Mouse (Mus musculus) forebrain, embryonic 14.5 days (tissue): ENCODE results near the gene Areg. TPM values are rescaled to one million over a fixed set of nuclear protein-coding genes. Genes with fewer than 3 reads are reported as not detected.
A peak's percentile ranks its signal among the peaks of the same experiment; 100 is the strongest.

Experiments used
- ATAC-seq: fragments of 200-750 bp; cut with Nextera tagmentation; 2 replicates; pipeline ENCODE4 v1.8.0; 2017; ENCODE audit warnings: mild to moderate bottlenecking, moderate library complexity
- DNase-seq: peaks from one replicate; pipeline ENCODE4 v3.0.0-alpha.2; 2015; ENCODE audit warnings: low spot score
- H3K27ac ChIP-seq: fragments of 300-500 bp; sonication (generic); 2 replicates; pipeline ENCODE4 v1.5.1; 2014; ENCODE audit warnings: low read depth, mild to moderate bottlenecking, control low read depth, low read length, moderate library complexity
- H3K27me3 ChIP-seq: fragments of 300-500 bp; sonication (generic); replicated peaks from 2 replicates; pipeline ENCODE4 v1.6.1; 2014; ENCODE audit warnings: low read length, control low read depth, mixed read lengths; ENCODE audit not compliant: control insufficient read depth, insufficient read depth
- H3K36me3 ChIP-seq: fragments of 300-500 bp; sonication (generic); 2 replicates; pipeline ENCODE4 v1.6.1; 2014; ENCODE audit warnings: low read length, control low read depth; ENCODE audit not compliant: control insufficient read depth, insufficient read depth
- H3K4me1 ChIP-seq: fragments of 300-500 bp; sonication (generic); 2 replicates; pipeline ENCODE4 v1.6.1; 2014; ENCODE audit warnings: antibody characterized with exemption, low read length, control low read depth; ENCODE audit not compliant: control insufficient read depth, insufficient read depth
- H3K4me2 ChIP-seq: fragments of 300-500 bp; sonication (generic); 2 replicates; pipeline ENCODE4 v1.6.1; 2014; ENCODE audit warnings: mild to moderate bottlenecking, control low read depth, low read length
- H3K4me3 ChIP-seq: fragments of 300-500 bp; sonication (generic); 2 replicates; pipeline ENCODE4 v1.5.1; 2014; ENCODE audit warnings: low read depth, low read length, control low read depth
- H3K9ac ChIP-seq: fragments of 300-500 bp; sonication (generic); 2 replicates; pipeline ENCODE4 v1.6.1; 2014; ENCODE audit warnings: mild to moderate bottlenecking, low read length, control low read depth, moderate library complexity
- H3K9me3 ChIP-seq: fragments of 300-500 bp; sonication (generic); replicated peaks from 2 replicates; pipeline ENCODE4 v1.6.1; 2016; ENCODE audit warnings: low read length, control low read depth, mixed read lengths; ENCODE audit not compliant: control insufficient read depth
- WGBS: fragments of 180-500 bp; shearing (Covaris S2); extraction: QIAGEN DNeasy Blood & Tissue Kit; methylation state at CpG from one replicate; pipeline ENCODE4 v1.1.7; 2014; 5-methylcytosine and 5-hydroxymethylcytosine counted together
- polyA plus RNA-seq: library from polyadenylated mRNA; unstranded; fragments of >200 nt; fragmentation: Nextera tagmentation; extraction: Ambion mirVana; gene quantifications from 2 replicates; pipeline ENCODE4 v1.2.1, GENCODE M21; 2014

The Areg gene
- polyA plus RNA-seq, 1 experiment from 2014 or later, result not detected

GRCm38 (mm10) chr5:91114574-91114973, 24.8 kb upstream of the Areg start:
- H3K4me2 ChIP-seq, result no peak overlapping the region
- ATAC-seq, result no peak
- 90% methylated on average over 1 of the region's 1 CpGs for WGBS
- DNase-seq, result no peak
- H3K4me3 ChIP-seq, result no peak overlapping the region
- no peaks in the 10 kb centered on the region for H3K9me3 ChIP-seq
- no peaks in the 10 kb centered on the region for H3K27me3 ChIP-seq
- no peak overlapping the region for H3K9ac ChIP-seq
- no peaks in the 10 kb centered on the region for H3K4me1 ChIP-seq
- H3K27ac ChIP-seq, result no peak overlapping the region
- H3K36me3 ChIP-seq, result no peaks in the 10 kb centered on the region

DNA sequence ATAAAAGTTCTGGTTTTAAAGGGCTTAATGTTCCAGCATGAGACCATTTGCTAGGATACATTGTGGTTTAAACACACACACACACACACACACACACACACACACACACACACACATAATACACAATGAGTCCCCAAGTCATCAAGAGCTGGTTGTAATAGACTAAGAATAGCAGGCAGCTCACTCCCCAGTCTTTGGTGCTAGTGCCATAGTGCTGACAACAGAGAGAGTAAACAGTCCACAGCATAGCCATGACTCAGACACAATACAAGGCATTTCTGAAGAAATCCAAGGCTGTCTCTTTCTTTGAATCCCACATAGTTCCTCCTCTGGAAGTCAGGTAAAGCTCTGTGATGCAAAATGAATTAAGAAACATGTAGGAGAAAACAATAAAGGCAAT, 20.8 kb upstream of the Areg start:
- Histone ChIP-seq H3K9ac (no peak overlapping the region), H3K36me3 (no peaks in the 10 kb centered on the region), H3K27me3 (no peaks in the 10 kb centered on the region), H3K9me3 (no peaks in the 10 kb centered on the region), H3K4me1 (no peaks in the 10 kb centered on the region), H3K4me2 (no peak overlapping the region), H3K4me3 (no peak overlapping the region), H3K27ac (no peak overlapping the region)
- DNase-seq (no peak), ATAC-seq (no peak)

- Histone ChIP-seq H3K4me3 (no peak overlapping the region), H3K9me3 (no peaks in the 10 kb centered on the region), H3K27me3 (no peaks in the 10 kb centered on the region), H3K4me2 (no peak overlapping the region), H3K27ac (no peak overlapping the region), H3K36me3 (no peaks in the 10 kb centered on the region), H3K9ac (no peak overlapping the region), H3K4me1 (no peaks in the 10 kb centered on the region)
- WGBS, result 87% methylated on average over 4 of the region's 4 CpGs
- ATAC-seq, result no peak
- DNase-seq, result no peak
These were observed 16.0 kb upstream of the Areg start for GRCm38 (mm10) chr5:91123404-91123803.

GRCm38 (mm10) chr5:91124140-91124539, 15.3 kb upstream of the Areg start:
- Histone ChIP-seq H3K36me3 (no peaks in the 10 kb centered on the region), H3K9me3 (no peaks in the 10 kb centered on the region), H3K4me1 (no peaks in the 10 kb centered on the region), H3K27me3 (no peaks in the 10 kb centered on the region), H3K4me2 (no peak overlapping the region), H3K9ac (no peak overlapping the region), H3K27ac (no peak overlapping the region), H3K4me3 (no peak overlapping the region)
- ATAC-seq (no peak), DNase-seq (no peak)
- WGBS, result 90% methylated on average over 2 of the region's 2 CpGs

DNA sequence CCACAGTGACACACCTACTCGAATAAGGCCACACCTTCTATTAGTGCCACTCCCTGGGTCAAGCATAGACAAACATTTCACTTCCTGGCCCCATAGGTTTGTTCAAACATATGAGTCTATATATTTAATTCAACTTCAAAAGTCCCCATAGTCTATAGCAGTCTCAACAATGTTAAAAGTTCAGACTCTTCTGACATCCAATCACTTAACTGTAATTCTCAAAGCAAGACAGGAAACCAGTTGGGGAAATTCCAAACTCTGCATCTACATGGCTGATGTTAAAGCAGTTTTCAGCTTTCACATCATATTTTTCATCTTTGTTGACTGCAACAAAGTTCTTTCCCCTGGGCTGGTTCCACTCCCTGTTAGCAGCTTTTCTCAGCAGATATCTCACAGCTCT, 12.8 kb upstream of the Areg start:
- H3K4me1 ChIP-seq, result no peaks in the 10 kb centered on the region
- no peak overlapping the region for H3K4me2 ChIP-seq
- no peak overlapping the region for H3K27ac ChIP-seq
- no peak overlapping the region for H3K9ac ChIP-seq
- no peak for DNase-seq
- no peaks in the 10 kb centered on the region for H3K36me3 ChIP-seq
- ATAC-seq, result no peak
- WGBS, result 100% methylated on average over 1 of the region's 1 CpGs
- H3K4me3 ChIP-seq, result no peak overlapping the region
- no peaks in the 10 kb centered on the region for H3K9me3 ChIP-seq
- no peaks in the 10 kb centered on the region for H3K27me3 ChIP-seq

- Histone ChIP-seq H3K4me3 (no peak overlapping the region), H3K36me3 (no peaks in the 10 kb centered on the region), H3K27me3 (0 out of 2 replicates have a peak, but pooled peaks cover 6% of the 10 kb centered on the region), H3K27ac (no peak overlapping the region), H3K9ac (no peak overlapping the region), H3K4me2 (no peak overlapping the region), H3K4me1 (no peaks in the 10 kb centered on the region), H3K9me3 (no peaks in the 10 kb centered on the region)
- 67% methylated on average over 1 of the region's 1 CpGs for WGBS
- DNase-seq, result no peak
- ATAC-seq, result no peak
These were observed 4.4 kb upstream of the Areg start for GRCm38 (mm10) chr5:91134961-91135360.

DNA sequence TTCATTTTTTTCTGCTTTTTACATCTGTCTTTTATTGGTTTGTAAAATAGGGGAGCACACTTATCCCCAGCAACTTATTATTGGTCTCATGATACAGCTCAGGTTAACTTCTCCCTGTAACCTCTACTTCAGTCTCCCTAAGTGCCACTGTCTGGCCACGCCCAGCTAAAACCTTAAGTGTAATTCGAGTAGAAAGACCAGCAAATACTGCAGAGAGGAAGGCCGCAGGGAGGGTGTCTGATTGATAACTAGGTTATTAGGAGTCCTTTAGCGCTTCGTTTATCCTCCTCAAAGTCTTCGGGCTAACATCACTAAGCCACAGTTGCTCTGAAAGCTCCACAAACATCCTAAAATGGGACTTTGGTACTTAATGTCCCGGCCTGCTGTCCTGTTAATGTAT, 429 bp upstream of the Areg start:
- no peak overlapping the region for H3K9ac ChIP-seq
- WGBS, result 3% methylated on average over 7 of the region's 7 CpGs
- H3K36me3 ChIP-seq, result no peaks in the 10 kb centered on the region
- peak overlapping the region; percentile 53 for H3K4me3 ChIP-seq
- peaks cover 6% of the 10 kb centered on the region; the same call in 1 of the 2 replicates for H3K27me3 ChIP-seq
- H3K27ac ChIP-seq, result no peak overlapping the region
- DNase-seq, result no peak
- H3K4me1 ChIP-seq, result no peaks in the 10 kb centered on the region
- no peaks in the 10 kb centered on the region for H3K9me3 ChIP-seq
- peak overlapping the region; percentile 87 for H3K4me2 ChIP-seq
- peak; percentile 37; the same call in 1 of the 2 replicates for ATAC-seq

GRCm38 (mm10) chr5:91140896-91141448, 1.6 kb downstream of the Areg start:
- 58% methylated on average over 13 of the region's 13 CpGs for WGBS
- H3K27ac ChIP-seq, result no peak overlapping the region
- H3K4me1 ChIP-seq, result no peaks in the 10 kb centered on the region
- H3K9ac ChIP-seq, result no peak overlapping the region
- no peak overlapping the region for H3K4me2 ChIP-seq
- peaks cover 6% of the 10 kb centered on the region; the same call in 1 of the 2 replicates for H3K27me3 ChIP-seq
- DNase-seq (no peak), ATAC-seq (no peak)
- H3K4me3 ChIP-seq, result no peak overlapping the region
- H3K36me3 ChIP-seq, result no peaks in the 10 kb centered on the region
- H3K9me3 ChIP-seq, result no peaks in the 10 kb centered on the region

- no peak for DNase-seq
- H3K27me3 ChIP-seq, result no peaks in the 10 kb centered on the region; the same call in 1 of the 2 replicates
- ATAC-seq, result no peak
- H3K36me3 ChIP-seq, result no peaks in the 10 kb centered on the region
- H3K4me3 ChIP-seq, result no peak overlapping the region
- H3K27ac ChIP-seq, result no peak overlapping the region
- H3K4me1 ChIP-seq, result no peaks in the 10 kb centered on the region
- H3K4me2 ChIP-seq, result no peak overlapping the region
- WGBS, result 87% methylated on average over 9 of the region's 9 CpGs
- peaks cover 2% of the 10 kb centered on the region; the same call in 1 of the 2 replicates for H3K9me3 ChIP-seq
- no peak overlapping the region for H3K9ac ChIP-seq
These were observed 5.6 kb downstream of the Areg start for GRCm38 (mm10) chr5:91144971-91145370.
